Mouse (Mus musculus) heart, postnatal 0 days (tissue): Measurements from ENCODE around the gene Adra1b.

Source experiments
- CTCF ChIP-seq: IDR thresholded peaks from 2 replicates; pipeline ENCODE4 v1.5.1; 2016; ENCODE audit warnings: antibody characterized with exemption, control low read depth, low read depth
- EP300 ChIP-seq: IDR thresholded peaks from 2 replicates; pipeline ENCODE4 v1.6.1; 2016; ENCODE audit warnings: antibody characterized with exemption, low read depth

- TF ChIP-seq CTCF (peak; percentile 14; the same call in 1 of the 2 replicates), EP300 (no peak)
These were observed 149.5 kb downstream of the Adra1b start for GRCm38 (mm10) chr11:43751542-43751941.
